Mouse (Mus musculus): ENCODE data around the gene Vamp1.

The Vamp1 gene

DNA sequence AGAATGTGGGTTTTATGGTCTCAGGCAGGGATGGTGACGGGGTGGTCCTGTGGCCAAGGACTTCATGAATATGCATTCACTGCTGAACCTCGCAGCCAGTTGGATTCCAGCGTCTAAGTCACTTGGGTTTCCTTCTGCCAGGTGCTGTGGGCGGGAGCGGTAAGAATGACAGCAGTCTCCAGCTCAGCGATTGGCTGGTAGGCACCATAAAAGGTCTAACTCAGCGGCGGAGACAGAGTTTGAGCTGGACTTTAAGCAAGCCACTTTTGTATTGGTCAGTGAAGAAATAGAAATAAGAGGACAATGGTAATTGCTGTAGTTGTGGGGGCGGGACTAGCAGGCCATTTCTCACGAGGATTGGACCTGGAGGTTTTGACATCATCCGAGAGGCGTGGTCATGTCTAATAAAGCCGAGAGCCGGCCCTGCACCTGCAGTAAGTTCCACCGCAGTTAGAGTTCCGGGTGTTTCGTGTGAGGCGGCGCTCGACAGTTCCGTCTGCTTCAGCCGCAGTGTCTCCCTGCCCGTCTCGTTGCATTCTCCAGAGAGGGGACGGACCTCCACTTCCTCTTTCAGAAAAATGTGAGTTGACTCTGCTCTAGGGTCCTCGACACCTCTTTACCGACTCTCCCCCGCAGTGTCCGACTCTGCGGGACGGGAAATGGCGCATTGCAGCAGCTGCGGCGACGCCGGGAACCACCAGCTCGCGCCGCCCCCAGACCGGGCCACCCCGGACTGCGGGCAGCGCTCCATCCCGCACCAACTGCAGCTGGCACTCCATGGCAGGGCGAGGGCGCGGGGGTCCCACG, at the start of gene Vamp1:
Vamp1 (plus strand) TSS at position 404 of the 807 bp plus-strand sequence.
- DNase-seq = peak; percentile 96 to 97

DNA sequence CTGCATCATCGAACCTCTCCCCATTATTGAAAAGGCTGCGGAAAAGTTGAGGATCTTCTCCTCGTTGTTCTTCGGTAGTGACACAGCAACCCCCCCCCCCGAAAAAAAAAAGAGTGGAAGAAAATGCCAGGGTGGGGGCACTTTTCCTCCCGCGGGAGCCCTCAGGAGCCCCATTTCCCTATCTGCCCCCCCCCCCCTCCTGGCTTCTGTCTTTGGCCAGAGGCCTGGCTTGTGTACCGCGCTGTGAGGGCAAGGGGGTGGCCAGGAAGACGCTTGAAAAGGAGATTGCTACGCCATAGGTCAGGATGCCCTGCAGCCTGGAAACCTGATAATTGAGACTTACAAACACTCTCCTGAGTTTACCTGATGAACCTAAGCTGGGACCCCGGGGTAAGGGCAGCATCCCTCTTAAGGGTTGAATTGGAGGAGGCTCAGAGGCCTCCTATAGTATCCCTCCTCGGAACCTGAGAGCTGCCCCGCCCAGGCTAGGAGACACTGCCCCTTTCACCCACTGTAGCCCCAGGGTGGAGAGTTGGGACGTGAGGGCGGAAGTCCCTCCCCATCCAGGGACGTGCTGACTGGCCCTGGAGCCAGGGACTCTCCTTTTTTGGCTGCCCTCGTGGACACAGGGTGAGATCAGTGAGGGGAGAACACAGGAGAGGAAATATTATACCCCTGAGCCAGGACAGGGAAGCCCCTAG, 49.1 kb upstream of the Vamp1 start, which contains the start of gene Gapdh:
Gapdh (minus strand) TSS at position 417 of the 701 bp plus-strand sequence.
- DNase-seq = peak; percentile 81 to 86

DNA sequence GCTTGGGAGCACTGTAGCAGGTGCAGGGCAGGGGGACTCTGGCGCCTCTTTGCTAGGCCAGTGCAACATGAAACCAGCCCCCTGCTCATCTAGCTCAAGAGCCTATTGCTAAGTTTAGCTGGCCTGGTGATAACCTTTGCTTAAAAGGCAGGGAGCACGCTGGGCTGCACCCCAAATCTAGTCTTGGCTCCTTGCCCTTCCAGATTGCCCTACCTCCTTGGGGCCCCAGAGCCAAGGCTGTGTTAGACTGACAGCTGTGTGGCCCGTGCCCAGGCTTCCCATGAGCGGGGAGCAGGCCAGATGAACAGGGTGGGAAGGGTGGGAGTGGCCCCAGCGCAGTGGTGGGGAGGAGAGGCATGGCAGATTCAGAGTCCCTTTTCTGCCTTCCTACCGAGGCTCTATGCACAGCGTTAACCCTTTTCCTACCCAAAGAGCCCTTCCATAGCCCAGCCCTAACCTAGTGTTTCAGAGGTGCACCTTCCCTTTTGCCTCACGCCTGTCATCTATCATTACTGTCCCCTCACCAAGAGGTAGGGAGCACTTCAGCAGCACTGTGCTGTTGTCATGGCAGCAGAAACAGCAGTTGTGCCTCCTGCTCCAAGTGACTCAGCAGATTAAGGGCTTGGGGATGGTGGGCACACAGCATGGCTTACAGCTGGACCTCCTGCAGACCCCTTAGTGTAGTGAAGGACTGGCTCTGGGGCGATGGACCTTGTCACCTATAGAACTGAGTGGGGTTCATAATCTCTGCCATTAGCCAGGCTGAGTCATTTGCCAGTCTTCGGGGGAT, 48.3 kb upstream of the Vamp1 start:
- peak in 1 of 2 experiments; percentile 60 for DNase-seq

DNA sequence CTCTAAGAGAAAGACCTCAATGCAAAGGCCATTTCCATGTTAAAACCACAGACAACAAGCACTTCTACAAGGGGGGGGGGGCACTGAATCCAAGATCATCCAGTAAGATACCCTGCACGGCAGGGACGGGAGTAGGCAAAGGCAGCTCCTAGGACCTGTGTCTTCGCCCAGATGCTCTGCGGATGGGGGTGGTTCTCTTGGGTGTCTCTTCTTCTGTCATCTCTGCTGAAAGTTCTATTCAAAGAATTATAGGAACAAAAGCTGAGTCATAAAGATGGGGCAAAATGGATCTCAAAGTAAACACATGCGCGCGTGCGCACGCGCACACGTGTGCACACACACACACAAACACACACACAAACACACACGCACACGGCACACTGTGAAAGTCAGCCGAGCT, 47.3 kb upstream of the Vamp1 start:
- no peak for DNase-seq

DNA sequence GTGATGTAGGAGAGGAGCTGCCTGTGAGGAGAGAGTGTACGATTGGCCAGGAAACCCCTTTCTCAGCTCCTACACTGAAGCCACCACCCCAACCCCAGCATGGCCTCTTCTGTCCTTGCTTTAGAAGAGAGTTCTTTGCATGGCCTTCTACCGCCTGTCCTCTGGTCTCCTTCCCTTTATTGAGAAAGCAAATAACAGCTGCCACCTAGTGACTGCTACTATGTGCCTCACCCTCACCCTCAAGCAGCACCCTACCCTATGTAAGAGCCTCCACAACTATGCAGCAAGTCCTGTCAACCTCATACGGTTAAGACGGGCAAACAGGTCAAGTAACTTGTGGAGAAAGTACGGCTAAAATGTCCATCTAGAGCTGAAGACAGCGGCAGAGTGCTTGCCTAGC, 45.2 kb upstream of the Vamp1 start:
- no peak for DNase-seq

DNA sequence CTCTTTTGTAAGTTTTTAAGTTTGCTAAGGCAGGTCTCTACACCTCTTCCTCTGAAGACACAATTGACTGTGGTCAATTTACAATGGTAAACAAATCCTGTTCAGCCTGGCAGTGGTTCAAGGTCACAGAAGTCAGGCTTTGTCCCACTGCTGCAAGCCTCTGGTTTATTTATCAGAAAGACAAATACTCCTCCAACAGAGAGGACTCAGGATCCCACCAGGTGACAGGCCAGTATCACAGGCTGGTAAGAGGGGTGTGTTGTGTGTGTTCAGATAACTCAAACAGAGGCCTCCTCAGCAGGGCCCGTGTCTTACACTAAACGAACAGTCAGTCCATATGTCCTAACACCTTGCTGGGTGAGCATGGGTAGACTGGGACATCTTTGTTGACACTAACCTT, 42.9 kb upstream of the Vamp1 start:
- no peak for DNase-seq

DNA sequence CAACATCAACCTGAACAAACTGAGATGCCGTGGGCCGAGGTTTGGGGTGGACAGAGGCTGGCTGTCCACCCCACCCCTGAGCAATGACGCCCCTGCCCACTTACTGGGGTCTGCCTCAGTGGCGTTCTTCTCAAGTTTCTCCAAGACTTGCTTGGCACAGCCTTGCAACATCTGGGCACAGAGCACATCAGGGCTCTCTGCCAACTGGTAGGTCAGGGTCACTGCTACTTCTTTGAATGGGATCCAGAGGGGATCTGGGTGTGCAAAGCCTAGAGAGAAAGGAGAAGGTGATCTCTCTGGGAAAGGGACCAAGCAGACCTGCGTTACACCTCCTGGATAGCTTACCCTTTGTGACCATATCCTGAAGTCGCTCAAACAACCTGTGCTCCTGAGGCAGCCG, 42.1 kb upstream of the Vamp1 start:
- no peak for DNase-seq

DNA sequence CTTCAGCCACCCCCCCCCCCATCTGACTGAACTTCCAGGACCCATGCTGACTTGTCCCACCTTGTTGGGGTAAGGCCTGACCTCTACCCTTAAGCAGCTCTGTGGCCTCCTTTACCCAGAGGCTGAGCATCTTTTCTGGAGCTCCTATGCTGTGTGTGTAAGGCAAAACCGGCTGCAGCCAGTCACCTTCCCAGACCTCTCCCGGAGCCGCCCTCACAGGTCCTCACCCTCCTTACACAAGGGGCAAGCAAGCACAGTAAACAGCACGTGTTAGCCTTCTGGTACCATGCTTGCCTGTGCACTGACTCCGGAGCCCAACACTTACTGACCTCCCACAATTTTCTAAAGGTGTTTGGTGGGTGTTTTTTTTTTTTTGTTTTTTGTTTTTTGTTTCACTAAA, 39.9 kb upstream of the Vamp1 start:
- DNase-seq = no peak

DNA sequence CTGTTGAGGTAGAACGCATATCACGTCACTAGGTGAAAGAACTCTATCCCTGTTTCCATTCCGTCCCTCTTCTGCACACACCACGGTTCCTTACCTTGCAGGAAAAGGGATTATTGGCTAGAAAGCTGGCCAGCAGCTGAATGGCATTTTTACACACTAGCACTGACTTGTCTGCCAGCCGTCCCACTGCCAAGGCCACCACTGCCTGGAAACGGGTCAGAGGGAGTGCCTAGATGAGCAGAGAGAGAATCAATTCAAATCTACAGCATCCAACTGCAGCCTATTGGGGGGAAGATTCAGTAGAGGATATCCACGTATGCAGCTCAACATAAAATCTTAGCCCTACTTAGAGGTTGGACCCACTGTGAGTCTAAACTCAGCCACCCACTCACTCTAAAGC, 35.8 kb upstream of the Vamp1 start:
- DNase-seq = no peak

DNA sequence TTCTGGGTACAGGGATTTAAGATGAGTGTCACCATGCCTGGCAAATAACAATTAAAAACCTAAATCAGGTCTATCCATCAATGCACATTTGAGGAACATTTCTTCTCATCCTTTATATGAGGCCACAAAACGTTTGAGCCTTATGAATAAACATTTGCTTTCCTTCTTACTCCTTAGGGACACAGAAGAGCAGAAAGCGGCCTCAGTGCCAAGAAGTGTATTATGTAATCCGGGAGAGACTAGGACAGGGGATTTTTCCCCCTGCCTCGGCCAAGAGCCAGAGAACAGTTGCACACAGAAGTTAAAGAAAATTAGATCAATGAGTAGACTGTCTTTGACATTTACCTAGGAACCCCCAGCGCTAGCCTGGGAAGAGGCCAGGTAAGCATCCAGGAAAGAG, 33.2 kb upstream of the Vamp1 start:
- no peak for DNase-seq

DNA sequence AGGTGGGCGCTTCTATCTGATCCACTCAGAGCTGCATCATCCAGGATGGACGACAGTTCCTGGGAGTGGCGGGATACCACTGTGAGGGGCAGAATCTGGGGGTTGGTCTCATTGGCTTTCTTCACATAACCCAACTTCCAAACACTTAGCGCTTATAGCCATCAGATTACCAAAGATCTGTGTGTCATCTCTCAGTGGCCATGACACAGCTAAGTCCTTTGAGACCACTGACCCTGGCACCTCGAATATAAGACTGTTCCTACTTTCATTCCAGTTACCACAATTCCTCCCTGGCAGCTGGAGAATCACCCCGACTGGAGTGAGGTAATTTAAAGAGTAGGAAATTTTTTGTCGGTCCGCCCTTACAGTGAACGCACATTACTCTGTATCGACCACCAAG, 29.1 kb upstream of the Vamp1 start:
- DNase-seq = no peak

DNA sequence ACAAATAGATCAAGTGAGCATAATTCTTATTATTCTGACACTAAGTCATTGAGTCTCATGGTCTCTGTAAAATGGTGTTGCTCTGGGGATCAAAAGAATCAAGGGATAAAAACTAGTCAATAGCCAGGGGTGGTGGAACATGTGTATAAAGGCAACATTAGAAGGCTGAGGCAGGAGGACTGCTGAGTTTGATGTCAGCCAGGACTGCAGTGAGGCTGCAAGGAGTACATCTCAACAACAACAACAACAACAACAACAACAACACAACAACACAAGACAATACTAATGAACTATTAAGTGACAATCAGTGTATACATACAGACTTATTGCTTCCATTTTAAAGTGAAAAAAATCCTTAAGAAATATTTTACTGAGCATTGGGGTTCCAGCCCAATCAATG, 24.5 kb upstream of the Vamp1 start:
- no peak for DNase-seq

DNA sequence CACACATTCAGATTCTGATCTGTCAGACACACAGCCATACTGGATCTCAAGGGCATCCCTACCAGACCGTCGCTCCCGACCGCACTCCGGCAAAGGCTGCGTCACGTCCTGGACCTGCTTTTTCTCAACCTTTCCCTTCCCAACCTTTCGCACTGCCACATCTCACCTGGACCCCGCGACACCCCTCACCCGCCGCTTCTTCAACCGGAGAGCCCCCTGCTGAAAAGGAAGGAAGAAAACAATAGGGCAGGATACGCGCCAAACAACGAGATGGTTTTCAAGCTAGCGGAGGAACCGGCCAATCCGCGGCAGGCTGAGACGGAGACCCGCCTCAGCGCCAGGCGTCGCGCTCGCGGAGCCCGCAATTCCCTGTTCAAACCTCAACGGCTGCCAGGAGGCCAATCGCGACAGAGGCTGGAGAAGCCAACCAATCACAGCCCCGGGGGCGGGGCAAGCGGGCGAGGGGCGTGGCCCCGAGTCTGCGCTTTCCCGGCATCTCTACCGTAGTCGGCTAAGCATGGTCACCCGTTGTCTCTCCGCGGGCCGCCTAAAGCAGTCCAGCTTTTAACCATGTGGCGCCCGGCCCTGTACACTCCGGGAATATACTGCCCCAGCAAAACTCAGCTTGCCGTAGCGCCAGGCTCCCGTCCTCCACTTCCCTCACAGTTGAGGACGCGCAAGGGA, 23.9 kb upstream of the Vamp1 start, which contains the start of the genes Ncapd2 and Mrpl51:
Ncapd2 (minus strand) TSS at position 370 of the 684 bp plus-strand sequence.
Mrpl51 (plus strand) TSS at position 470 of the 684 bp plus-strand sequence.
- peak; percentile 98 to 99 for DNase-seq

DNA sequence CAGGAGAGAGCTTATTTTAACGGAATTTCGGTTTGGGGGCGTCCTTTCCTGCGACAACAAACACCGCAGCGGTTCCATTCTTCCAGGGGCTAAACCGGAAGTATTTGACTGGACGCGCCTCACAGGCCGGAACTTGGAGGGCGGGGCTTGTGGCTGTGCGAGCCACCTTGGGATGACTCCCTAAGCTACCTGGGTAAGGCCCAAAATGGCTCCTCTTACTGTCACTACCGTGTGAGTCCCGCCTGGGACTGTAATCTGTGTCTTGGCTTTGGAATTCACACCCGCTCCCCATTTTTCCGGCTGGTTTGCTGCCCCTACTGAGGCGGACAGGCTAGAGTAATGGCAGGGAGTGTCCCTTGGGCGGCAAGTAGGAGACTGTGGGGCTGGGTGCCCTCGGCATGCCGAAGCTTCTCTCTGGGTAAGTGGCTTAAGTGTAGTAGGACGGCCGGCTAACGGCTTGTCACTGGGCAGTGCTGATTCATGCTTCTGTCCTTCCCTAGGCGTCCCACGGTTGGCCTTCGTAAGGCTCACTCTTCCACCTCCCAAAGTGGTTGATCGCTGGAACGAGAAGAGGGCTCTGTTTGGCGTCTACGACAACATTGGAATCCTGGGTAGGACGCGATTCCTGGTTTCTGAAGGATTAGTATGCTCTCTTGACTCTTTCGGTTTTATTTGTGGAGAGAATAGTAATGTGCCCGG, 23.2 kb upstream of the Vamp1 start:
- peak; percentile 93 to 97 for DNase-seq

DNA sequence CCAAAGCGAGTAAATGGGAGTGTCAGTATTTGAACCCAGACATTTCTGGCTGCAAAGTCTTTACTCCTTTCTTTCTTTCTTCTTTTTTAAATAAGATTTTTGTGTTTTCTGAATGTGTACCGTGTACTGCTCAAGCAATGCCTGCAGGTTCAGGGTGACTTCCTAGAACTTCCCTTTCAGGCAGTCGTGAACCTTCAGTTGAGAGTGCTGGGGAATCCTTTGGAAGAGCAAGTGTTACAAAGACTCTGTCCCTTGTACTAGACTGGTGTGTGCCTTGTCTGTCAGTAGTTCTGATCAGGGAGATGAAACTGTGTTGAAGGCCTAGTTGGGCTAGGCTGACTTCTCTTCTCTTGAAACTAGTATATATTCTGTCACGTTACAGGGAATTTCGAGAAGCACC, 22.5 kb upstream of the Vamp1 start:
- DNase-seq = no peak

DNA sequence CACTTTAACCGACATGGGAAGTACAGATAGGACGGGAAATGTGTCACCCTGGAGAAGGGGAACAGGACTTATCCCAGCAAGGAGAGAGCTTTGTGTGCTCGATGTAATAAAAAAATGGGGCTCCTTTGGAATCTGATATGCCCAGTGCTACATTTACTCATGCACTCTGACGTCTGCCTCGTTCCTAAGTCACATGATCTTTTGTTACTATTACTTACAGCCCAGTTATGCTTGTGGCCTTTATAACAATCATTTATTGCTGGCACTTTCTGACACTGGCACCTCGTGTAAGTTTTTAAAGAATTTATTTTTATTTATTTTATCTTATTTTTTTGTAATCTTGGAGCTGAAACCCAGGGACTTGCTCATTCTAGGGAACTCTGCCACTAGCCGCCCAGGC, 22.0 kb upstream of the Vamp1 start:
- no peak for DNase-seq

DNA sequence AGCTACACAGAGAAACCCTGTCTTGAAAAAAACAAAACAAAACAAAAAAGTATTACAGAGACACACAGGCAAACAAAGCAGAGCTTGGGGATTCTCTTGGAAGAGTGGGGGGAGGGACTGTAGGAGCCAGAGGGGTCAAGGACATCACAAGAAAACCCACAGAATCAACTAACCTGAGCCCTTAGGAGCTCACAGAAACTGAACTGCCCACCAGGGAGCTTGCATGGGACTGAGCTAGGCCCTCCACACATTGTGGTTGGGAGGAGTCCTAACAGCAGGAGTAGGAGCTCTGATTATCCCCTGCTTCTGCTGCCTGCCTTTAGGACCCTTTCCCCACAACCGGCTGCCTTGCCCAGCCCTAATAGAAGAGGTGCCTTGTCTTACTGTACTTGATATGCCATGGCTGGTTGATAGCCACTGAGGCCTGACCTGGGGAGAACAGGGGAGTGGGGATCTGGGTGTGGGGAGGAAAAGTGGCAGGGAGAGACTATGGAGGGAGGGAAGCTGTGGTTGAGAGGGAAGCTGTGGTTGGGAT, 19.7 kb upstream of the Vamp1 start:
- no peak for DNase-seq

DNA sequence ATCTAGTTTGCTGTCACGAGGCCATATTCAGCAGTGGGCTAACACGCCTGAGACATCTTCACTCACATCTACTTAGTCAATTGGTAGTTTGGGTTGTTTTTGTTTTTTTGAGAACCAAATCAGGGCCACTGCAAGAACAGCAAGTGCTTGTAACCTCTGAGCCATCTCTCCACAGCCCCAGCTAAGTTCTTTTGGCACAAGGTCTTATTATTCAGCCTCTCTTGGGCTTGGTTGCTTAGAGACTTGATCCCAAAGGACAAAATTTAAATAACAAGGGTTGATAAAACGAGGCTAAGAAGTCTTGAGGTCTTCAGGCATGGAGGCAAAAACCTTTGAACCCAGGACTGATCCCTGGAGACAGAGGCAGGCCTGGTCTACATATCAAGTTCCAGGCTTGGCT, 19.1 kb upstream of the Vamp1 start:
- DNase-seq = no peak

DNA sequence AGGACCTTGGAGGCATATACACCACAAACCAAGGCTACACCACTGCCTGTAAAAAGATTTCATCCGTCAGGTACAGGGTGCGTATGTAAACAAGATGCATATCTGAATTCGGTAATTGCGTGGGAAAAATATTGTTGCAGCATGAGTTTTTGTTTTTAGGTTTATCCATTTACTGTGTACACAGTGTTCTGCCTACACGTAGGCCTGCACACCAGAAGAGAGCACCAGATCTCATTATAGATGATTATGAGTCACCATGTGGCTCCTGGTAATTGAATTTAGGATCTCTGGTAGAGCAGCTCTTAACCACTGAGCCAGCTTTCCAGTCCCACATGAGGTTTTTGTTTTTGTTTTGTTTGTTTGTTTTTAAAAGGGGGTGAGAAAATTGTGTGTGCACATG, 18.2 kb upstream of the Vamp1 start:
- no peak for DNase-seq

DNA sequence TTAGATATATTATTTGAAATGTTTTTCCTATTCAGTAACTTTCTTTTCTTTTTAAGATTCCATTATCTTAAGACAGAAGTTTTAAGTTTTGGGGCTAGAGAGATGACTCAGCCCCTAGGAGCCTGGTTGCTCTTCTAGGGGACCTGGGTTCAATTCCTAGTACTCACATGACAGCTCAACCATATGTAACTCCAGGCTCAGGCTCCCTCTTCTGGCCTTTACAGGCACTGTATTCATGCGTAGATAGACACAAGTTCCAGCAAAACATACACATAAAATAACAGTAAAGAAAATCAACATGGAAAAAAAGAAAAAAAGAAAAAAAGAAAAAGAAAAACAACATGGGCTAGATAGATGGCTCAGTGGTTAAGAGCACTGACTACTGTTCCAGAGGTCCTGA, 4.9 kb upstream of the Vamp1 start:
- DNase-seq = no peak

DNA sequence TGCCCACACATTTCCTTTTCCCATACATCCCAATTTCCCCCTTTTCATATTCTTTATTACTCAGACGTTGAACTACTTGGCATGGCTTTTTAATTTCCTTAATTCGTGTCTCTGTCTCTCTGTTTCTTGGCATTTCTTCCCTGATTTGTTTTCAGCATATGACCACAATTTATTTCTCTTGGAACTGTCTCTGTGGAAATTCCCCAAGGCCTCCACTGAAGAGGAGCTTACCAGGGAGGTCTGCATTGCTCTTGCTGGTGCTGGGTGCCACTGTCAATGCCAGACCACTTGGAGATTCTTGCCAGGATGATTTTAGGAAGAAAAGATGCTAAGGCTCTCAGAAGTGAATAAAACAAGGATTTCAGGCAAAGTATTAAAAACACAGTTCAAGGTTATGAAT, 2.7 kb upstream of the Vamp1 start:
- no peak for DNase-seq

DNA sequence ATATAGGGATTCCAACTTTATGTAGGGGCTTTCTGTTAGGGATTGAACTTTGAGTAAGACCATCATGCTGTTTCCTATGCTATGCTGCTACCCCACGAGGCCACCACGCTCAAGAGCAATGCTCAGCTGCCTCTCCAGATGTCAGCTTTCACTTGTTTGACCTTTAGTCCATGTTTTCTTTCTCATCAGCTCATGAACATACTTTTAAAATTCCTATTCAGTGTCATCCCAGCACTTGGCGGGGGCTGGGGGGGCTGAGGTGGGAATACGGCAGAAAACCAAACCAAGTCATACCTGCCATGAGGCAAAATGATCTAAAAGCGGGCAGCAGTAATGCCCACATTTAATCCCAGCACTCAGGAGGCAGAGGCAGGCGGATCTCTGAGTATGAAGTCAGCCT, 2.2 kb upstream of the Vamp1 start:
- DNase-seq = no peak

Measured in cerebellum, postnatal 25 days (tissue).